ENCODE assay signal across 12 mouse cellular contexts in genomic region chr9:36950271-36951132, GRCm38 (mm10).
DNase-seq lines count a peak whose midpoint lies in the region; ATAC-seq lines count a peak whose summit lies in the region.
"Had no signal": no experiment of that assay in that cellular context is flagged by ENCODE, and none has a peak within 500 bp of the region (broad histone marks: within the 10 kb centered on the region; RNA-seq: fewer than 3 reads in every experiment).

No protein-coding gene starts in this region.

- peak; percentile 74 for ATAC-seq in hindbrain, embryonic 11.5 days (ENCODE audit: low FRiP score)
- ATAC-seq in neural tube, embryonic 13.5 days (ENCODE audit: low read depth): peak; percentile 76
- ATAC-seq: lung, postnatal 0 days had no signal

- no peaks in the 10 kb centered on the region for H3K27me3 ChIP-seq in hindbrain, embryonic 11.5 days (ENCODE audit: control insufficient read depth, insufficient read depth, low read length)
- H3K27me3 ChIP-seq in neural tube, embryonic 13.5 days: no peaks in the 10 kb centered on the region
- H3K27me3 ChIP-seq: heart, embryonic 15.5 days had no signal

- 26% methylated on average over 14 of the region's 14 CpGs for WGBS in hindbrain, embryonic 11.5 days
- 20% methylated on average over 14 of the region's 14 CpGs for WGBS in neural tube, embryonic 13.5 days

- peak overlapping the region; percentile 60 for H3K27ac ChIP-seq in hindbrain, embryonic 11.5 days (ENCODE audit: low read depth, low read length)
- peak overlapping the region; percentile 71 for H3K27ac ChIP-seq in neural tube, embryonic 13.5 days (replicated peaks)
- H3K27ac ChIP-seq: heart, embryonic 15.5 days had no signal

- H3K4me2 ChIP-seq in hindbrain, embryonic 11.5 days (replicated peaks; ENCODE audit: low read depth, low read length): no peak overlapping the region
- no peak overlapping the region for H3K4me2 ChIP-seq in neural tube, embryonic 13.5 days
- H3K4me2 ChIP-seq: heart, embryonic 15.5 days had no signal

- intact Hi-C loops in left cerebral cortex, postnatal 4 days (cut with DNase I): no loop called here

- no peak overlapping the region for H3K9ac ChIP-seq in hindbrain, embryonic 11.5 days (ENCODE audit: low read depth, low read length)
- H3K9ac ChIP-seq in neural tube, embryonic 13.5 days: no peak overlapping the region
- H3K9ac ChIP-seq: heart, embryonic 15.5 days had no signal

- no peaks in the 10 kb centered on the region for H3K36me3 ChIP-seq in hindbrain, embryonic 11.5 days (ENCODE audit: control insufficient read depth, insufficient read depth, low read length)
- H3K36me3 ChIP-seq in neural tube, embryonic 13.5 days: peaks cover 16% of the 10 kb centered on the region
- H3K36me3 ChIP-seq: G1E; heart, embryonic 15.5 days had no signal

- H3K4me1 ChIP-seq in hindbrain, embryonic 11.5 days (replicated peaks; ENCODE audit: control insufficient read depth, insufficient read depth, low read length): peaks cover 10% of the 10 kb centered on the region
- H3K4me1 ChIP-seq in neural tube, embryonic 13.5 days (replicated peaks): peaks cover 24% of the 10 kb centered on the region

- no peaks in the 10 kb centered on the region for H3K9me3 ChIP-seq in hindbrain, embryonic 11.5 days (ENCODE audit: control insufficient read depth, low read length)
- H3K9me3 ChIP-seq in neural tube, embryonic 13.5 days: no peaks in the 10 kb centered on the region
- H3K9me3 ChIP-seq: G1E; heart, embryonic 15.5 days had no signal

- DNase-seq in left cerebral cortex, postnatal 4 days: peak; percentile 75
- no peak for DNase-seq in left cerebral cortex, adult 8-10 months (ENCODE audit: low spot score in 2 of 2)
- peak; percentile 32 for DNase-seq in embryo, embryonic 9.5 days (ENCODE audit: extremely low spot score)
- DNase-seq in hindbrain, embryonic 11.5 days (ENCODE audit: low spot score): no peak
- no peak for DNase-seq in lung, postnatal 25 days (ENCODE audit: low spot score)
- DNase-seq in spleen, adult 18-20 months: no peak
- DNase-seq in adrenal gland, postnatal 14 days: no peak
- DNase-seq: layer of hippocampus, postnatal 36 days had no signal

- no peak overlapping the region for H3K4me3 ChIP-seq in hindbrain, embryonic 11.5 days (ENCODE audit: low read depth, low read length)
- no peak overlapping the region for H3K4me3 ChIP-seq in neural tube, embryonic 13.5 days
- H3K4me3 ChIP-seq: heart, embryonic 15.5 days had no signal

Comparison
In these comparisons a context has a peak if more than half of its experiments do, and no peak if none do; other contexts are left out.
1. DNase-seq: peak in left cerebral cortex, postnatal 4 days (single experiment) and embryo, embryonic 9.5 days (single experiment); none in left cerebral cortex, adult 8-10 months (0 of 2), hindbrain, embryonic 11.5 days (single experiment), lung, postnatal 25 days (single experiment), spleen, adult 18-20 months (0 of 2) and adrenal gland, postnatal 14 days (single experiment).